Mouse (Mus musculus) stomach, adult 2 months (tissue): Measurements from ENCODE around the gene Gapdh. TPM values are rescaled to one million over a fixed set of nuclear protein-coding genes. Genes with fewer than 3 reads are reported as not detected.

Experiments used
- polyA plus RNA-seq: library from polyadenylated mRNA; depleted of rRNA; stranded (reverse); fragments of >200 nt; gene quantifications from 2 replicates; pipeline ENCODE4 v1.2.3, GENCODE M21; 2012; rRNA removed

Gapdh gene
- polyA plus RNA-seq, result 1,141 and 2,470 TPM in 2 replicates

DNA sequence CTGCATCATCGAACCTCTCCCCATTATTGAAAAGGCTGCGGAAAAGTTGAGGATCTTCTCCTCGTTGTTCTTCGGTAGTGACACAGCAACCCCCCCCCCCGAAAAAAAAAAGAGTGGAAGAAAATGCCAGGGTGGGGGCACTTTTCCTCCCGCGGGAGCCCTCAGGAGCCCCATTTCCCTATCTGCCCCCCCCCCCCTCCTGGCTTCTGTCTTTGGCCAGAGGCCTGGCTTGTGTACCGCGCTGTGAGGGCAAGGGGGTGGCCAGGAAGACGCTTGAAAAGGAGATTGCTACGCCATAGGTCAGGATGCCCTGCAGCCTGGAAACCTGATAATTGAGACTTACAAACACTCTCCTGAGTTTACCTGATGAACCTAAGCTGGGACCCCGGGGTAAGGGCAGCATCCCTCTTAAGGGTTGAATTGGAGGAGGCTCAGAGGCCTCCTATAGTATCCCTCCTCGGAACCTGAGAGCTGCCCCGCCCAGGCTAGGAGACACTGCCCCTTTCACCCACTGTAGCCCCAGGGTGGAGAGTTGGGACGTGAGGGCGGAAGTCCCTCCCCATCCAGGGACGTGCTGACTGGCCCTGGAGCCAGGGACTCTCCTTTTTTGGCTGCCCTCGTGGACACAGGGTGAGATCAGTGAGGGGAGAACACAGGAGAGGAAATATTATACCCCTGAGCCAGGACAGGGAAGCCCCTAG is at the start of gene Gapdh:
TSS of gene Gapdh (minus strand) at position 417 of the 701 bp plus-strand sequence.

DNA sequence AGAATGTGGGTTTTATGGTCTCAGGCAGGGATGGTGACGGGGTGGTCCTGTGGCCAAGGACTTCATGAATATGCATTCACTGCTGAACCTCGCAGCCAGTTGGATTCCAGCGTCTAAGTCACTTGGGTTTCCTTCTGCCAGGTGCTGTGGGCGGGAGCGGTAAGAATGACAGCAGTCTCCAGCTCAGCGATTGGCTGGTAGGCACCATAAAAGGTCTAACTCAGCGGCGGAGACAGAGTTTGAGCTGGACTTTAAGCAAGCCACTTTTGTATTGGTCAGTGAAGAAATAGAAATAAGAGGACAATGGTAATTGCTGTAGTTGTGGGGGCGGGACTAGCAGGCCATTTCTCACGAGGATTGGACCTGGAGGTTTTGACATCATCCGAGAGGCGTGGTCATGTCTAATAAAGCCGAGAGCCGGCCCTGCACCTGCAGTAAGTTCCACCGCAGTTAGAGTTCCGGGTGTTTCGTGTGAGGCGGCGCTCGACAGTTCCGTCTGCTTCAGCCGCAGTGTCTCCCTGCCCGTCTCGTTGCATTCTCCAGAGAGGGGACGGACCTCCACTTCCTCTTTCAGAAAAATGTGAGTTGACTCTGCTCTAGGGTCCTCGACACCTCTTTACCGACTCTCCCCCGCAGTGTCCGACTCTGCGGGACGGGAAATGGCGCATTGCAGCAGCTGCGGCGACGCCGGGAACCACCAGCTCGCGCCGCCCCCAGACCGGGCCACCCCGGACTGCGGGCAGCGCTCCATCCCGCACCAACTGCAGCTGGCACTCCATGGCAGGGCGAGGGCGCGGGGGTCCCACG is 49.1 kb upstream of the Gapdh start, which contains the start of gene Vamp1:
TSS of gene Vamp1 (plus strand) at position 404 of the 807 bp plus-strand sequence.

DNA sequence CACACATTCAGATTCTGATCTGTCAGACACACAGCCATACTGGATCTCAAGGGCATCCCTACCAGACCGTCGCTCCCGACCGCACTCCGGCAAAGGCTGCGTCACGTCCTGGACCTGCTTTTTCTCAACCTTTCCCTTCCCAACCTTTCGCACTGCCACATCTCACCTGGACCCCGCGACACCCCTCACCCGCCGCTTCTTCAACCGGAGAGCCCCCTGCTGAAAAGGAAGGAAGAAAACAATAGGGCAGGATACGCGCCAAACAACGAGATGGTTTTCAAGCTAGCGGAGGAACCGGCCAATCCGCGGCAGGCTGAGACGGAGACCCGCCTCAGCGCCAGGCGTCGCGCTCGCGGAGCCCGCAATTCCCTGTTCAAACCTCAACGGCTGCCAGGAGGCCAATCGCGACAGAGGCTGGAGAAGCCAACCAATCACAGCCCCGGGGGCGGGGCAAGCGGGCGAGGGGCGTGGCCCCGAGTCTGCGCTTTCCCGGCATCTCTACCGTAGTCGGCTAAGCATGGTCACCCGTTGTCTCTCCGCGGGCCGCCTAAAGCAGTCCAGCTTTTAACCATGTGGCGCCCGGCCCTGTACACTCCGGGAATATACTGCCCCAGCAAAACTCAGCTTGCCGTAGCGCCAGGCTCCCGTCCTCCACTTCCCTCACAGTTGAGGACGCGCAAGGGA is 25.2 kb upstream of the Gapdh start, which contains the start of the genes Ncapd2 and Mrpl51:
TSS of gene Ncapd2 (minus strand) at position 370 of the 684 bp plus-strand sequence.
TSS of gene Mrpl51 (plus strand) at position 470 of the 684 bp plus-strand sequence.

DNA sequence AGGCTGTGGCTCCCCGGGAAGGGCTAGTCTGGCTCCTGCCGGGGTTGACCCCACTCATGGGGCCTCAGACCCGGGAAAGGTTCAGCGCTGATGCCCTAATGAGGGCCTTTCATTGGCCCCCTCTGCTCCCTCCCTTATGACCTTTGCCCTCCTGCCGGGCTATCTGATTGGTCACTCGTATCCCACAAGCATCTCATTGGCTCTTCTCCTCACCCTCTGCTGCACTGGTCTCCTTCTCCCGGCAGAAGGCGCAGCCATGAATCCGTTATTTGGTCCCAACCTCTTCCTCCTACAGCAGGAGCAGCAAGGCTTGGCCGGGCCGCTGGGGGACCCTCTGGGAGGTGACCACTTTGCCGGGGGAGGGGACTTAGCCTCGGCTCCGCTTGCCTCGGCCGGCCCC is 21.3 kb downstream of the Gapdh start, which contains the start of gene Iffo1:
TSS of gene Iffo1 (plus strand) at position 241 of the 400 bp plus-strand sequence.

DNA sequence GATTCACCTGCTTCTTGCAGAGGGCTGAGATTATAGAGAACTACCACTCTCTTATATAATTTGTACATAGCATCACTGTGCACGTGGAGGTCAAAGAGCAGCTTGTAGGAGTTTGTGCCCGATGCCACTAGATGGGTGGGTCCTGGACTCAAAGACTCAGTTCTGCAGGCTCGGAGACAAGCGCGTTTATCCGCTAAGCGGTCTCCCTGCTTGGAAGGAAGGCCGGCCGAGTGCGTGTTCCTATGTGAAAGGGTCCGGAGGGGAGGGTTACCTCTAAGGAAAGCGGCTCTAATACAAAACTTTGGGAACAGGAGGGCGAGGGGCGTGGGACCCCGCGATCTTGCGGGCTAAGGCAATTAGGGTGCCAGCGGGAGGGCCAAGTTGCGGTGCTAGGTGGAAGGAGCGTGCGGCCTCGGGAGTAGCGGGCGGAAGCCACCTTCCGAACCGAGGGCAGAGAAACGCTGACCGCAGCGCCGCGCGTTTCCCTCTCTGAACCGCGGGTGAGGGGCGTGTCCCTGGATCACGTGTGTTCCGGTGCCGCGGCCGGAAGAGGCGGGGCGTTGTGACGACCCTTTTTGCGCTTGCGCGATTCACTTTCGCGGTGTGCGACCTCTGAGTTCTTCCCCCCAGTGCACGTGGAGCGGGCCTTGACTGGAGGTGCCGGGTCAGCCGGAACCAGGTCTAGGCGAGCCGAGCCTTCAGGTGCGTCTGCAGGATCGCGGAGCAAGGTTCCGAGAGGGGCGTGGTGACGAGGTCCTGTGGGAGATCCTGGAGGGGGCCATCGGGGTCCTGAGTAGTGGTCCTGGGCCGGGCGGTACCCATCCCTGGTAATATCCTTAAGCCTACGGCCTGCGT is 34.7 kb downstream of the Gapdh start, which contains the start of gene Nop2:
TSS of gene Nop2 (plus strand) at position 608 of the 855 bp plus-strand sequence.

Other genes starting within 250 kb of the Gapdh start
- 1,316 and 1,529 TPM in 2 replicates for gene Ptms, start 246.4 kb downstream of the Gapdh start, polyA plus RNA-seq
- gene Mlf2, start 235.1 kb downstream of the Gapdh start, polyA plus RNA-seq, result 194 and 239 TPM in 2 replicates
- 101 and 118 TPM in 2 replicates for gene Cops7a, start 200.9 kb downstream of the Gapdh start, polyA plus RNA-seq
- 7.0 and 7.5 TPM in 2 replicates for gene Pianp, start 169.8 kb downstream of the Gapdh start, polyA plus RNA-seq
- 24.5 and 29.6 TPM in 2 replicates for gene Zfp384, start 157.3 kb downstream of the Gapdh start, polyA plus RNA-seq
- gene Ing4, start 126.7 kb downstream of the Gapdh start, polyA plus RNA-seq, result 13.9 and 17.2 TPM in 2 replicates
- gene Acrbp, start 116.8 kb downstream of the Gapdh start, polyA plus RNA-seq, result 8.2 and 12.1 TPM in 2 replicates
- 27.0 and 30.5 TPM in 2 replicates for gene Lpar5, start 98.5 kb downstream of the Gapdh start, polyA plus RNA-seq
- gene Chd4, start 70.5 kb downstream of the Gapdh start, polyA plus RNA-seq, result 17.1 and 18.8 TPM in 2 replicates
- 3.1 and 4.1 TPM in 2 replicates for gene Nop2, start 34.6 kb downstream of the Gapdh start, polyA plus RNA-seq
- gene Iffo1, start 21.2 kb downstream of the Gapdh start, polyA plus RNA-seq, result 9.6 and 10.3 TPM in 2 replicates
- 21.9 and 24.8 TPM in 2 replicates for gene Ncapd2, start 25.2 kb upstream of the Gapdh start, polyA plus RNA-seq
- 20.7 and 26.9 TPM in 2 replicates for gene Mrpl51, start 25.3 kb upstream of the Gapdh start, polyA plus RNA-seq
- gene Vamp1, start 49.1 kb upstream of the Gapdh start, polyA plus RNA-seq, result 5.5 and 6.3 TPM in 2 replicates
- 4.5 and 4.8 TPM in 2 replicates for gene Tapbpl, start 65.4 kb upstream of the Gapdh start, polyA plus RNA-seq
- gene Cd27, start 70.5 kb upstream of the Gapdh start, polyA plus RNA-seq, result 0.29 and 0.74 TPM in 2 replicates
- 0.13 and 0.34 TPM in 2 replicates for gene Tuba3a, start 119.6 kb upstream of the Gapdh start, polyA plus RNA-seq
- gene Ltbr, start 147.4 kb upstream of the Gapdh start, polyA plus RNA-seq, result 93.4 and 123 TPM in 2 replicates
- gene Scnn1a, start 154.2 kb upstream of the Gapdh start, polyA plus RNA-seq, result 43.0 and 52.5 TPM in 2 replicates
- 77.9 and 83.3 TPM in 2 replicates for gene Tnfrsf1a, start 182.9 kb upstream of the Gapdh start, polyA plus RNA-seq
- gene Plekhg6, start 214.3 kb upstream of the Gapdh start, polyA plus RNA-seq, result 5.0 and 5.6 TPM in 2 replicates